Comparison of ENCODE assay signal across 14 mouse cellular contexts in the genomic region with DNA sequence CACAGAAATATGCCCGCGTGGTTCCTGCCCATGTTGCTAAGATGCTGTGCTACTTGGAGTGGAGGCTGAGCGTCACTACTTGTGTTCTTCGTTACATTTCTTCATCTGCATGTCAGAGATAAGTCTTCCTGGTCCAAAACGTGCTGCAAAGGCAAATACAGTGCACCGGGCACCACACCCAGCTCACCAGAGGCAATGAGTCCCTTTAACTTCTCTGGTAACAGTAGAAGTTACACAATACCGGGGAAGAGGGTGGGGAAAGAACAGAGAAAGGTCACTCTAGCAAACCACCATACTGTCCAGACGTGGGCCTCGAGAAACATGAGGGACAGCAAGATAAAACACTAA.
DNase-seq lines count a peak whose midpoint lies in the region; ATAC-seq and TF ChIP-seq lines count a peak whose summit lies in the region.
"Had no signal": no experiment of that assay in that cellular context is flagged by ENCODE, and none has a peak within 500 bp of the region (broad histone marks: within the 10 kb centered on the region; RNA-seq: fewer than 3 reads in every experiment).

No protein-coding gene starts in this region.

- H3K4me1 ChIP-seq in heart, embryonic 13.5 days, result peaks cover 85% of the 10 kb centered on the region
- peaks cover 74% of the 10 kb centered on the region for H3K4me1 ChIP-seq in limb, embryonic 13.5 days

- no peak for ATAC-seq in heart, embryonic 13.5 days (ENCODE audit: extremely low read depth, insufficient number of reproducible peaks, low FRiP score, low TSS enrichment)
- ATAC-seq in limb, embryonic 13.5 days (ENCODE audit: low FRiP score, low read depth), result no peak
- ATAC-seq in CD4-positive, CD25-positive, alpha-beta regulatory T cell, adult 4 months, result no peak
- ATAC-seq: hindbrain, postnatal 0 days; midbrain, embryonic 15.5 days had no signal

- TF ChIP-seq POLR2A in myocyte (IDR thresholded peaks at IDR 0.05; ENCODE audit: insufficient read length, low read depth), result no peak

- 57% methylated on average over 9 of the region's 9 CpGs for WGBS in heart, embryonic 13.5 days
- WGBS in limb, embryonic 13.5 days, result 82% methylated on average over 9 of the region's 9 CpGs

- no peak for DNase-seq in heart, adult 11 months
- peak; percentile 24 for DNase-seq in c-Kit-negative CD71-positive TER-119-positive erythroid progenitor cells, embryonic 14.5 days (ENCODE audit: low read depth, low spot score)
- DNase-seq in urinary bladder, postnatal 36 days (ENCODE audit: low spot score in 2 of 2), result no peak
- DNase-seq in thymus, postnatal 36 days, result no peak
- DNase-seq: cerebellum, adult 9-11 months; gastrocnemius, postnatal 25 days; kidney, postnatal 4 days had no signal

- no peak overlapping the region for H3K4me3 ChIP-seq in heart, embryonic 13.5 days
- no peak overlapping the region for H3K4me3 ChIP-seq in limb, embryonic 13.5 days
- H3K4me3 ChIP-seq in myocyte, result no peak overlapping the region
- H3K4me3 ChIP-seq: midbrain, embryonic 15.5 days had no signal

- no peaks in the 10 kb centered on the region for H3K27me3 ChIP-seq in heart, embryonic 13.5 days (replicated peaks)
- H3K27me3 ChIP-seq in limb, embryonic 13.5 days, result no peaks in the 10 kb centered on the region
- H3K27me3 ChIP-seq in myocyte (ENCODE audit: control insufficient read depth, insufficient read depth, insufficient read length), result no peaks in the 10 kb centered on the region
- H3K27me3 ChIP-seq: CH12.LX; midbrain, embryonic 15.5 days had no signal

- no peaks in the 10 kb centered on the region for H3K79me2 ChIP-seq in myocyte (ENCODE audit: control insufficient read depth, insufficient read depth)

- H3K36me3 ChIP-seq in heart, embryonic 13.5 days, result no peaks in the 10 kb centered on the region
- H3K36me3 ChIP-seq in limb, embryonic 13.5 days, result no peaks in the 10 kb centered on the region
- no peaks in the 10 kb centered on the region for H3K36me3 ChIP-seq in myocyte (ENCODE audit: control insufficient read depth, insufficient read depth)
- H3K36me3 ChIP-seq: midbrain, embryonic 15.5 days had no signal

- H3K9ac ChIP-seq in heart, embryonic 13.5 days, result no peak overlapping the region
- peak overlapping the region; percentile 35; the same call in 1 of the 2 replicates for H3K9ac ChIP-seq in limb, embryonic 13.5 days
- H3K9ac ChIP-seq: midbrain, embryonic 15.5 days had no signal

- H3K27ac ChIP-seq in heart, embryonic 13.5 days (replicated peaks), result peak overlapping the region; percentile 49; the same call in 1 of the 2 replicates
- H3K27ac ChIP-seq in limb, embryonic 13.5 days, result no peak overlapping the region
- H3K27ac ChIP-seq: midbrain, embryonic 15.5 days had no signal

- H3ac ChIP-seq in myocyte (ENCODE audit: control insufficient read depth, insufficient read length), result no peak overlapping the region

- no peaks in the 10 kb centered on the region for H3K9me3 ChIP-seq in heart, embryonic 13.5 days
- no peaks in the 10 kb centered on the region for H3K9me3 ChIP-seq in limb, embryonic 13.5 days
- H3K9me3 ChIP-seq: midbrain, embryonic 15.5 days had no signal

- no peak overlapping the region for H3K4me2 ChIP-seq in heart, embryonic 13.5 days
- no peak overlapping the region for H3K4me2 ChIP-seq in limb, embryonic 13.5 days (replicated peaks)
- H3K4me2 ChIP-seq in myocyte (ENCODE audit: low read depth), result no peak overlapping the region
- H3K4me2 ChIP-seq: midbrain, embryonic 15.5 days had no signal

TF ChIP-seq in myocyte, 11 proteins besides CTCF, POLR2A, EP300 and RAD21:
- no peak for TF ChIP-seq MAX (IDR thresholded peaks at IDR 0.05; ENCODE audit: low read depth)
- peak; percentile 24; the same call in 1 of the 2 replicates for TF ChIP-seq CEBPB (IDR thresholded peaks at IDR 0.05; ENCODE audit: insufficient read depth, poor library complexity, severe bottlenecking)
TF ChIP-seq in myocyte: peak in this region for 1.
